Mouse (Mus musculus) gonadal fat pad, adult 2 months (tissue): ENCODE results near the gene Dtx3. TPM values are rescaled to one million over a fixed set of nuclear protein-coding genes. Genes with fewer than 3 reads are reported as not detected.

Source experiments
- DNase-seq: peaks from one replicate; pipeline ENCODE4 v3.0.0-alpha.2; 2012; ENCODE audit warnings: low read depth
- polyA plus RNA-seq: library from polyadenylated mRNA; depleted of rRNA; stranded (reverse); fragments of >200 nt; gene quantifications from 2 replicates; pipeline ENCODE4 v1.2.3, GENCODE M21; 2012; rRNA removed

Gene Dtx3
- 91.3 and 116 TPM in 2 replicates for polyA plus RNA-seq

DNA sequence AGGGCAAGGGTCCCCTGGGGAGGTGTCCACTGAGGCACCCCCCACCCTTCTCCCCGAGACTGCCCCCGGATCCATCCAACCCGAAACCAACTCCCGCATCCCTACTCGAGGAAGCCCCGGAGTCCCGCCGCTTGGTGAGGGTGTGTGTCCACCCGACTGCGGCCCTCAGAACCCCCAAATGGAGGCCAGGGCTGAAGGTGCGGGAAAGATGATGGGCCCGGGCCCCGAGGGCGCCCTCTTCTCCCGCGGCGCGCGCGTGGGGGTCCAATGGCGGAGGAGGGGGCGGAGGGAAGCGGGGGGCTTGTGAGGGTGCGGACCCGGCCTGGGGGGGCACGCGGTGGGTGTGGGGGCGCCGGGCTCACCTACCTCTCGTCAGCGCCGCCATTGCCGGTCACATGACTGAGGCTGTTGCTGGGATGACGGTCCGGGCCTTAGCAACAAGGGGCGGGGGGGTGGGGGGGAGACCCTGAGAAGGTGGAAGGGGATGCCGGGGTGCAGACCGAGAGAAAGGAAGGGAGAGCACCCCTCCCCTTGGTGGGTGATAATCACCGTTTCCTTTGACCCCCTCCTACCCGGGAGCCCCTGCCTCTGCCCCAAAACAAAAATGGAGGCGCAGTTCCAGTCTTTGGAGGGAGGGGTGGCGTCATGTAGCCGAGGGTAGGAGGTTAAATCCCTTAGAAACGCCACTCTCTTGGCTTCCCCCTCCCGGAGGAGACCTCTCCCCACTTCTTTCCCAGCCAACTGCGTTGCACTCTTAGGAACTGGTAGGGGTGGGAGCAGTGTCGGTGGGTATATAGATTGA lies at the start of gene Dtx3:
Gene Dtx3 (minus strand): TSS at position 401 of the 802 bp plus-strand sequence.
- DNase-seq, result no peak

DNA sequence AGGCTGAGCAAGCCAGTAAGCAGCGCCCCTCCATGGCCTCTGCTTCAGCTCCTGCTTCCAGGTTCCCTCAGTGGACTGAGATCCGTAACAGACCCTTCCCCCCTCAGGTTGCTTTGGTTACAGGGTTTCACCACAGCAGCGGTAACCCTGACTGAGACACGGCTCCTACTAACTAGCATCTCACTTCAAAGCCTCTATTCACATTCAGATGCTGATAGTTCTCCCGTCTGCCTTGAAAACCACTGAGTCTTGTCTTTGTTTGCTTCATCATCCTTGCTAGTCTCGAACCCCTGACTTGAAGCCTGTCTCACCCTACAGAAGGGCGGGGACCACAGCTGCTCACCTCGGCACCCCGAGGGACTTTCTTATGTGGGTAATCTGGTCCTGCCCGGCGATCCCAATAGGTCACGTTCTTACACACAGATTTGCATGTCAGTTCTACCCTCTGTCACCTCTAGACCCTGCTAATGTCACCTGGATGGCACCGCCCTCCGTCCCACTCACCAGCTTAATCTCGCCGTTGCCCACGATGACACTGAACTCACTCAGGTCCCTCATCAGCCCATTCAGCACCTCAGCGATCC lies 42.8 kb upstream of the Dtx3 start:
- no peak for DNase-seq

DNA sequence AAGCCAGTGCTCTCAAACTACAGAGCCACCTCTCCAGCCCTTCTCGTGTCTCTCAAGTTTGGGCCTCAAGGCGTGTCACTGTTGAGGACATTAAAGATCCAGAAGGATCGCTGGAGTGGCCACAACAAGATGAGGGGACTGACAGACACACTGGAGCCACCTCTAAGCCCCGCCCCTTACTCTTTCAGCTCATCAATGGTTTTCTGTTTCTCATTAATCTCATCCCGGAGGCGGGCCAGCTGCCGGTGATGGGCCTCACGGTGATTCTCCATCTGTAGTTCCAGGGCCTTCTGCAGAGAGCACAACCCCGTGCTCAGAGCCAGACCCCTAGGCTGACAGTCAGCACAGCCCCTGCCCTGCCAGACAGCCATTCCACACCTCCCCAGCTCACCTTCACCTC lies 41.0 kb upstream of the Dtx3 start:
- no peak for DNase-seq

DNA sequence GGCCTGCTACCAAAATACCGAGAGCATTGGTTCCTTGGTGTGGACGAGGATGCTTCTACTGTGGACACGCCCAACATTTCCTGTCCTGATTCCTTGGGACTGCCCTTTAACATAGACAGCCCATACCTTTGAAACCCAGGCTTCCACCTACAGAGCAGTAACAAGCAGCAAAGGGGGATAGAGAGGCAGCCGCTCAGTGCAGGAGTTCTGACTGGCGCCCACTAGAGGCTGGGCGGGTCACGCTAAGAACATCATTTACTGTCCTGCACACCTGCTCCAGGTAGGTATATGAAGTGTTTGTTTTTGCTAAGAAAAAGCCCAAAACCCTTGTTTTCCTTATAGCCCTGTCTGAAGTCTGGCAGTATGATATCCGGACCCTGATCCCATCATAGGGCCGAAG lies 37.6 kb upstream of the Dtx3 start:
- no peak for DNase-seq

DNA sequence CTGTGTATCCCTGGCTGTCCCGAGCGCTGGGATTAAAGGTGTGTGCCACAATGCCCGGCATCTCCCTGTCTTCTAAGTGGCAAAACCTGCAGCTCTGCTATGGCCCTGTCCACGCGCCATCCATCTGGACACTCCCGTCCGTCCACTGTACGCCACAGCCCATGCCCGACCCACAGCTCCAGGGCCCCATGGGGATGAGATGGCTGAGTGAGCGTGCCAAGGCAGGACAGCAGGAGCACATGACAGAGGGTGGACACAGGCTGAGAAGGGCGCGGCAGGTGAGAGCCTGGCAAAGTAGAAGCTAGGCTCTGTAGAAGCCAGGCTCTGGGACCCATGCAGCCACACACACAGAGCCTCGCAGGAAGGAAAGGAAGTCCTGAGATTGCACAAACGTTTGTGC lies 36.2 kb upstream of the Dtx3 start:
- no peak for DNase-seq

DNA sequence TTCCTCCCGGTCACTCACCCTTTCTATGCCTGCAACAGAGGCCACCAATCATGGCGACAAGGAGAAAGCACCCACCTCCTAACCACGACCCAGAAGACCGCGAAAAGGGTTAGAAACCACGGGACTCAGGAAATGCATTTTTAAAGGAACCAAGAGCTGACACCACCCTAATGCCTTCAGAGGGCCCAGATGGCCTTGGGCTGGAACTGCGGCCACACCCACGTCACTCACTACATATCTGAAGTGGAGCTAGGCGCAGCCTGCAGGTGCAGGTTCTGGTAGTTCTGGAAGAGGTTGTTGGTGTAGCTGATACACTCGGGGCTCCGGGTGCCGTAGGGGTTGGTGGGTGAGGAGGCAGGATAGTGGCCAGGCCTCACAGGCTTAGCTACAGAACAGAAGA lies 35.2 kb upstream of the Dtx3 start:
- no peak for DNase-seq

DNA sequence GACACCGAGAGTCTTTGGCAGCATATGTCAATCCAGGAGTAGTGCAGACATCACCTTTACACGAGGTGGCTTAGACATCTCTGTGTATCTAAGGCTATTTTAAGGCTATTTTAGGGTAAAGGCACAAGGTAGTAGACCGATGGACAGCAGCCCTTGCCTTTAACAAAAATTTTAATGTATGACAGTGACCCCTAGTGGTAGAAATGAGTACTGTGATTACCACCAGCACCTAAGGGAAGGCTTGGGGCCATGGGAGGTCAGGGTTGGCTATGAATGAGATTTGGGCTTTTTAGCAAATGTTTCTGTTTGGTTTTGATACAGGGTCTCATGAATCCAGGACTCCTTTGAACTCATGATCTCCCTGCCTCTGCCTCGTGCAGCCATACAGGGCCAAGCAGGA lies 33.4 kb upstream of the Dtx3 start:
- DNase-seq, result no peak

DNA sequence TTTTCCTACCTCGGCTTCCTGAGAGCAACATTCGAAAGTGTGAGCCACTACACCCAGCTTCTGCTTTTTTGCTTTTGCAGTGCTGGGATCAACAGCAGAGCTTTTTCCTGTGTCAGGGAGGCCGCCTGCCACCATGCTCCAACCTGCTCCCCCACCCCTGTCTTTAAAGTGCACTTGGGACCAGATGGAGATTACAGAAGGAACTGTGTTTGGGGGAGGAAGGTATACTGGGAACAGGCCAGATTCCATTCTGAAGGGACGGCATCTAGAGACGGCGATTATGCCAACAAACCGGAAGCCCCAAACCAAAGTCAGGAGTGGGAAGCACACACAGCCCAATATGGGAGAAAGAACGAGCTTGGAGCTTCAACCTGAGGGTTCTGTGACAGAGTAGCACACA lies 31.6 kb upstream of the Dtx3 start:
- no peak for DNase-seq

DNA sequence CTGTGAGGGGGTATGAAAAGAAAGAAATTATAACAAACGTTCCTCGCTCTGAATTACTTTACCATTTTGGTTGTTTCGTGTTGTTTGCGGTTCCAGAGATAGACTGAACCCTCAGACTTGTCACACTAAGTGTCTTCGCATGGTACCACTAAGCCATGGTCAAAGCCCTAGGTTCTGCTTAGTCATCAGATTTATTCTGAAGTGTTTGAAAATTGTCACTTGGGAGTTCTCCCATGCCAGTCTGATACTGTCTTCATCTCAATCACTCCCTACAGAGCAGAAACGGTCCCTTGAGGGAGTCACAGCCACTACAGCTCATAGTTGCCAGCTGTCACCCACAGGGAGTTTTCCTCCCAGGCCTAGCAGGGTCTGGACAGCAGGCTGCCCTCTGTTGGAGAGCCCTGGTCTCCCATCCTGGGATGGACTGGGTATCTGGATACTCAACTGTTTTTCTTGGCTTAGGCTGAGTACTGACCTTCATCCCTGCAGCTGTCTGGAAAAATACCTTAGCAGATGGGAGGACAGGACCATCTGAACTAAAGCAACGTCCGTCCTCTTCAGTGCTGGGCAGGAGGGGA lies 30.9 kb upstream of the Dtx3 start:
- DNase-seq, result no peak

DNA sequence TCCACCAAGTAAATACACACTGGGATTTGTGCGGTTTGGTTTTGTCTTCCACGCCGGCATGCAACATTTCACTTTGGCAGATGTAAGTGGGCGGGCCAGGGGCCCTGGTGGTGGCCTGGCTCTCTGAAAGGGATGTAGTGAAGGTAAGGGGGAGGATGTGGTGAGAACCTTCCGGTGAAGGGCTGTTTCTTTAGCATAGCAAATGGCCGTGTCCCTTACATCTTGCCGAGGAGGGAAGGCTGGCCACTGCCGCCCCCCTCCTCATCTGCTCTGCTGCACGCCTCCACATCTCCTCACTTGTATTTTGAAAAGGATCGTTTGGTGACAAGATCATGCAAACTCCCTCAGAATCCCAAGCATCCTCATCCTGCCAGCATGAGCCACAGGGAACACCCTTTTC lies 30.2 kb upstream of the Dtx3 start:
- no peak for DNase-seq

DNA sequence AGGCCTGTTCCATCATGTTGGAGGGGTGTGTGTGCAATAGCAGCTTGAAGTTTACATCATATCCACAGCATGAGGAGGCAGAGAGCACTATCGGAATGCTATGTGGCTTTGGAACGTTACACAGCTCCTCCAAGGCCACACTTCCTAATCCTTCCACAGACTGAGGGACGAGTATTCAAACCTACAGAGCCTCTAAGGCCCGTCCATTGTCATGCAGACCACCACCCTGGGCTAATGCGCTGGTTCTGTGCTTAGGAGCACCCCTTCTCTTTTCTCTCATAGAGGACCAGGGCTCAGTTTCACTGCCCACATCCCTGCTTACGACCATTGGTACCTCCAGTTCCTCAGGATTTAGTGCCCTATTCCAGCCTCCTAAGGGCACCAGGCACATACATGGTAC lies 29.7 kb upstream of the Dtx3 start:
- no peak for DNase-seq

DNA sequence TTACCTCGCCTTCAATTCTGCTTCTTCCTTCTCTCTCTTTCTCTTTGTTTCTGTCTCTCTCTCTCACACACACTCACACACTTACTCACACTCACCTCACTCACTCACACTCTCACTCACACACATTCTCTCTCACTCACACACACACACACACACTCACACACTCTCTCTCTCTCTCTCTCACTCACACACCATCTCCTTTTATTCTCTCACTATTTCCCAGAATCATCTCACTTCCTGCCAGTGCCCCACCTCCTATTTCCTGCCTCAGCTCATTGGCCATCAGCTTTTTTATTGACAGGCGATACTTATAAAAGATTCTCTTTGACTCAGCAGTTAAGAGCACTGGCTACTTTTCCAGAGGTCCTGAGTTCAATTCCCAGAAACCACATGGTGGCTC lies 22.8 kb upstream of the Dtx3 start:
- DNase-seq, result no peak

DNA sequence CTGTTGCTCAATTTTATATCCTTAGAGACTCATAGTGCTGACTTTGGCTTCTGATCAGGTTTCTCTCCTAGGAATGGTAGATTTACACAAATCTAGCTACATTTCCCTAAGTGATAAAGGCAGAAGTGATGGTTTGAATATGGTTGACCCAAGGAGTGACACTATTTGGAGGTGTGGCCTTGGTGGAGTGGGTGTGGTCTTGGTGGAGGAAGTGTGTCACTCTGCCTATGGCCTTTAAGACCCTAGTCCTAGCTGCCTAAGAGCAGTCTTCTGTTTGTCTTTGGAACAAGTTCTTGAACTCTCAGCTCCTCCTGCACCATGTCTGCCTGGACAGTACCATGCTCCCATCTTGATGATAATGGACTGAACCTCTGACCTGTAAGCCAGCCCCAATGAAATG lies 21.6 kb upstream of the Dtx3 start:
- no peak for DNase-seq

DNA sequence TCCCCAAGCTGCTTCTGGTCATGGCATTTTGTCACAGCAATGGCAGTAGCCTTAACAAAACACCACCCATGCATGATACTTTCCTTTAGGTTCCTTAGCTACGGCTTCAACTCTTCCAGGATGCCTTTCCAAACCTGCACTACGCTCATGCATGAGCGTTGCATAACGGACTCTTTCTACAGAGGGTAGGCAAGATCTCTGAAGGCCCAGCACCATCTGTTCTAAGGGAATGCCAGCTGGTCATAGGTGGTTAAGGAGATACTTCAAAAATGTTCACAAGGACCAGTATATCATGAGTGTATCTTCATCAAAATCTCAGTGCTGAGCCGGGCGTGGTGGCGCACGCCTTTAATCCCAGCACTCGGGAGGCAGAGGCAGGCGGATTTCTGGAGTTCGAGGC lies 20.9 kb upstream of the Dtx3 start:
- no peak for DNase-seq

DNA sequence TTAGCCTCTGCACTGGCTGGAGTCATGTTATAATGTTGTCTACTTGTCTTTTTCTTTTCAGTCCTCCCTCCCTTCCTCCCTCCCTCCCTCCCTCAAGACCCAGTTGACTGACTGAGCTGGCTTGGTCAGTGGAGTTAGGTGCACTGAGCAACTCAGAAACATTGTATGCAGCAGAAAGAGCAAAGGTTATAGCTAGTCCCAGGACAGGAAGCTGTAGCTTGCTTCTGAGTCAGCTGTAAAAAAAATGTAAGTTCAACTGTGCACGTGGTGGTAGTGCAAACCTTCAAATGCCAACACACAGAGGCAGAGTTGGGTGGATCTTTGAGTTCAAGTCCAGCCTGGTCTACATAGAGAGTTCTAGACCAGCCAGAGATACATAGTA lies 18.9 kb upstream of the Dtx3 start:
- DNase-seq, result no peak

DNA sequence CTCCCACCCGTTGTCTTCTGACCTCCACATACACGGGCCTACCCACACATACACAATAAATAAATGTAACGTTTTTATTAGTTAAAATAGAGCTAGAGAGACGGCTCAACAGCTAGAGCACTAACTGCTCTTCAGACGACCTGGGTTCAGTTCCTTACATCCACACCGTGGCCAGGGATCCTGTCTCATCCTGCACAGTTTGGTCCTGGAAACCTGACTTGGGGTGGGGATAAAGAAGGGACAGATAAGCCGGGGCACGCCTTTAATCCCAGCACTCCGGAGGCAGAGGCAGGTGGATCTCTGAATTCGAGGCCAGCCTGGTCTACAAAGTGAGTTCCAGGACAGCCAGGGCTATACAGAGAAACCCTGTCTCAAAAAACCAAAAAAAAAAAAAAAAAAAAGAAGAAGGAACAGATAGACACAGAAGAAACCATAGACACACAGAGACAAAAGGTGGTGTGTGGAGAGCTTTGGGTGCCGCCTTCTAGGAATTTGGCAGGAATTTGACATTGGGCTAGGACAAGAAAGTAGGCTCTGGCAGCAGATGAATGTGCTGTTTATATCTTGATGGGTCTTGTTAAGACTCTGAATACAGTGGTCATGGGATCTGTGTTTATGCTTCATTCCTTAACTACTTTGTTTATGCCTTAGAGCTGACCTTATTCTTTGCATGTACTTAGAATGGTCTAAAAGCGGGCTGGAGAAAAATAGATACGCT lies 18.3 kb upstream of the Dtx3 start:
- DNase-seq, result no peak

DNA sequence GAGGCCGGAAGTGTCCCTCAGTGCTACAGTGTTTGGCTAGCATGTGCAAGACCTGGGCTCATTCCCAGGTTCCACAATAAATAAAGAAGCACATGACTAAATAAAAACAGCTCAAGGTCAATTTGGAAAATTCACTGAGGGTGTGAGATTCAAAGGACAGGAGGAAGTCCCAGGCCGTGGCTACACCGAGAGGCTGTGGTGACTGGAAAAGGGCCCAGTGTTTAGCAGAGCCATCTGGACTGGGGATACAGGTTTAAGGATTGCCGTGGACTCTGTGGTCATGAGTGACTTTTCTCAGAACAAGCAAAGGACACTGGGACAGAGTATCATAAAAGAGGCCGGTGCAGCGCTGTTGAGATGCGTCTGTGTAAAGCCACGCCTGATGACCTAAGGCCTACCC lies 17.7 kb upstream of the Dtx3 start:
- no peak for DNase-seq

DNA sequence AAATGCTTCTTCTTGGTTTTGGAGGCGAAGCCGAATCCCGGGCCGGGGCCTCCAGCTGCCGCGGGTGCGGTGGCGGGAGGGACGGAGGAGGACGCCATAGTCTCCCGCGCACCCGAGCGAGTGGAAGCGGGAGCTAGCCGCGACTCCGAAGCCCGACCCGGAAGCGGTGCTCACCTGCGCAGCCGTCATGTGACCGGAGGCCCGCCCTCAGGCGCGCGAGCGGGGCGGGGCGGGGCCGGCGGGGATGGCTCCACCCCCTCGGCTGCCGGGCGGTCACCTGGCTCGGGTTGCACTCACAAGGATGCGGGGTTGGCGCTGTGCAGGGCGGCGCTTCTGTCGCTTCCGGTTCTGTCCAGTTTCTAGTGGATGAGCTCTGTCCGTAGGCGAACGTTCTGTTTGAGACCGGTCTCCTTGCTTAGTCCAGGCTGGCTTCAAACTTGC lies 15.9 kb upstream of the Dtx3 start, which contains the start of gene Pip4k2c:
Gene Pip4k2c (minus strand): TSS at position 172 of the 441 bp plus-strand sequence.
- DNase-seq, result peak; percentile 38

DNA sequence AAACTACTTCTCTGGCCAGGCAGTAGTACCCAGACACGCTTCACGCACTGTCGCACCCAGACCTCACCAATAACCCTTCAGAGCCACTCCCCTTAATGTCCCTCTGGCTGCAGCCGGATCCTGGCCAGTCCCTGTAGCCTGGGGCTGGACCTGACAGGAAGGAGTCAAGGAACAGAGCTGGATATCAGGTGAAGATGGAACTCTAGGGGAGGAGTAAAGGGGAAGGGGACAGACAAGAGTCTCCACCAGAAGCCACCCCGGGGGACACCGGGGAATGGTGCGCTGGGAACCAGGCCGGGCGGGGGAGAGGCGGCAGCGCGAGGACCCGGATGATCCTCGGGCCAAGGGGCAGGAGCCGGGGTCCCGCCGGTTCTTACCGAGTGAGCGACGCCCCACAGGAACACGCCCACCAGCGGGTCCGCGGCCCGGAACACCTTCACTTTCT lies 15.5 kb upstream of the Dtx3 start:
- no peak for DNase-seq

DNA sequence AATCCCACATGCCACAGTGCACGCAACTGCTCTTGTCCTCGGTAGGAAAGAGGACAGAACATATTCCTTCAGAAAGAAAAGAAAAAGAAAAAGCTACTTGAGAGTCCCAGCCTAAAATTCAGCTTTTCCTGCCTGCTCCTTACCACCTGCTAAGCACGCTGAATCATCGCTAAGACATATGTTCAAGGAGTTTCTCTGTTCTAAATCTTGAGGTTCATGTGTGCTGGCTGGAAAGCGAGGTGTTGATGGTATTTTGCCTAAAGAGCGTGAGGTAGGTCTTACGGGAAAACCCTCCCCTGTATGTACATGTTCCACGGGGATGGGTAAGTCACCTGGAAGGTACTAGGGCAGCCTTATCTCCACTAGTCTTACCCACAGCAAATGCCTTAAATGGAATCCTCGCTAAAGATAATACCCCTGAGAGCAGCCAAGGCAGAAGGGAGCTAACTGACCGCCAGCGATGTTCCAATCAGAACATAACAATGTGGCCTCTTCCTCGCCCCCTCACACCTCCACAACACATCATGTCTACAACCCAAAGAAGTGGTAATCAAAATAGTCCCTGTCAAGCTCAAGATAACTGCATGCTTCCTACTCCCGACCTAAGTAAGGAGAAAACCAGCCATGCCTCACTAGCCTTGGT lies 14.5 kb upstream of the Dtx3 start:
- no peak for DNase-seq

DNA sequence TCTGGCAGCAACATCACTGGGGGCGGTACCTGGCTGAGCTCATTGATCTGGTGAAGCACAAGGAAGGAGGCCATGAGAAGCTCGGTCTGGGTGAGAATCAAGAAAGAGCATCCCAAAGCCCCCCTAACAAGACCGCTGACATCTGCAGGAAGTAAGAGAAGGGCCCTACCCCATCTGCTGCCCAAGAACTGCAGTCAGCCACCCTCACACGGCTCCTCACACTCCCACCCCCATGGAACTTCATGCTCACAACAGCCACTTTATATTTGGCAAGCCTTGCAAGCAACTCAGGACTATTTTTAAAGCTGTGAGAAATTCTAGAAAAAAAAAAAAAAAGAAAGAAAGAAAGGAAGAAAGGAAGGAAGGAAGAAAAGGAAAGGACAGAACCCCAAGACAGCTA lies 13.4 kb upstream of the Dtx3 start:
- no peak for DNase-seq

DNA sequence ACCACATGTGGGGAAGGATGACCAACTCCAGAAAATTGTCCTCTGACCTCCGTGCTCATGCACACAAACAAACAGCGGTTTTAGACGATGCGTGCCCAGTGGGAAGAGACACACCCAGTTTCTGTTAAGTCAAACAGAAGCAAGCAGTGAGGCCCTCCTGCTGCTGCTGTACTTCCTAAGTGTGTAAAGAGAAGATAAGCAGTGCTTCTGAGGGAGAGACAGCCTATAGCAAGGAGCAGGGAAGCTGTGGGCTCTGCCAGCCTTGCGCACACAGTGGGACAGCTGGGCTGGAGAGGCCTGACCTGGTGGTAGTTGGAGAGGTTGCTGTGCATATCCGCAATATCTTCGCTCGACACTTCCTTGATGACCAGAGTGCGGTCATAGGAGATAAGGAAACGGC lies 9.8 kb upstream of the Dtx3 start:
- no peak for DNase-seq
